Mouse (Mus musculus) midbrain, embryonic 16.5 days (tissue): ENCODE data around the gene Nxpe3. TPM values are rescaled to one million over a fixed set of nuclear protein-coding genes. Genes with fewer than 3 reads are reported as not detected.

Experiments used
- ATAC-seq: fragments of 200-750 bp; cut with Nextera tagmentation; 2 replicates; pipeline ENCODE4 v1.8.0; 2017; ENCODE audit warnings: moderate TSS enrichment
- H3K27ac ChIP-seq: fragments of 300-500 bp; sonication (generic); 2 replicates; pipeline ENCODE4 v1.5.1; 2014; ENCODE audit warnings: mild to moderate bottlenecking, low read length, mixed read lengths
- H3K27me3 ChIP-seq: fragments of 300-500 bp; sonication (generic); 2 replicates; pipeline ENCODE4 v1.6.1; 2014; ENCODE audit warnings: low read depth, low read length, mixed read lengths; ENCODE audit not compliant: control insufficient read depth, insufficient read depth
- H3K36me3 ChIP-seq: fragments of 300-500 bp; sonication (generic); 2 replicates; pipeline ENCODE4 v1.6.1; 2014; ENCODE audit warnings: mild to moderate bottlenecking, low read length, moderate library complexity, mixed read lengths; ENCODE audit not compliant: control insufficient read depth, insufficient read depth
- H3K4me1 ChIP-seq: fragments of 300-500 bp; sonication (generic); 2 replicates; pipeline ENCODE4 v1.6.1; 2014; ENCODE audit warnings: mild to moderate bottlenecking, low read length, mixed read lengths; ENCODE audit not compliant: control insufficient read depth, insufficient read depth
- H3K4me2 ChIP-seq: fragments of 300-500 bp; sonication (generic); 2 replicates; pipeline ENCODE4 v1.6.1; 2014; ENCODE audit warnings: mild to moderate bottlenecking, low read length, mixed read lengths
- H3K4me3 ChIP-seq: fragments of 300-500 bp; sonication (generic); 2 replicates; pipeline ENCODE4 v1.5.1; 2014; ENCODE audit warnings: low read depth, mild to moderate bottlenecking, low read length, moderate library complexity, mixed read lengths
- H3K9ac ChIP-seq: fragments of 300-500 bp; sonication (generic); 2 replicates; pipeline ENCODE4 v1.6.1; 2014; ENCODE audit warnings: low read depth, low read length, mixed read lengths
- H3K9me3 ChIP-seq: fragments of 300-500 bp; sonication (generic); replicated peaks from 2 replicates; pipeline ENCODE4 v1.6.1; 2014; ENCODE audit warnings: mild to moderate bottlenecking, low read length, mixed read lengths; ENCODE audit not compliant: control insufficient read depth, poor library complexity, severe bottlenecking
- WGBS: fragments of 180-500 bp; shearing (Covaris S2); extraction: QIAGEN DNeasy Blood & Tissue Kit; methylation state at CpG from one replicate; pipeline ENCODE4 v1.1.7; 2014; 5-methylcytosine and 5-hydroxymethylcytosine counted together
- polyA plus RNA-seq: library from polyadenylated mRNA; unstranded; fragments of >200 nt; fragmentation: Nextera tagmentation; extraction: Ambion mirVana; gene quantifications from 2 replicates; pipeline ENCODE4 v1.2.1, GENCODE M21; 2015

The Nxpe3 gene
- polyA plus RNA-seq, 1 experiment from 2014 or later: 1.8 TPM

DNA sequence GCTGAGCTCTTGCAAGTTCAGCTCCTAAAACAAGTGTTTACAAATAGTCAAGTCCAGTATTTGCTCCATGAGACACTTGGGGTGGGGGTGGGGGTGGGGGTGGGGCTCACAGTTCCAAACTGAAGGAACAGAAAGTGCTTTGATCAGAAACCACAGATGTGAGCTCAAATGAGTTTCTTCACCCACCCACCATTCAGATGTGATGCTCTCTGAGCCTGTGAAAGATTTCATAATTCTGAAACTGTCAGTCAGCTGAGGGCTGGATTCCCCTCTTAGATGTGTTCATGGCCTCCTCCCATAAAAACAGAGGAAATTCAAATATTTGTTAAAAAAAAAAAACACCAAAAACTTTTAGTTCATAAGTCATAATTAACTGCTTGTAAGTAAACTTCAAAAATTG lies 59.3 kb downstream of the Nxpe3 start:
- no peak for ATAC-seq
- Histone ChIP-seq H3K36me3 (no peaks in the 10 kb centered on the region), H3K27me3 (no peaks in the 10 kb centered on the region), H3K9ac (no peak overlapping the region), H3K4me3 (no peak overlapping the region), H3K4me1 (peaks cover 6% of the 10 kb centered on the region), H3K27ac (no peak overlapping the region), H3K9me3 (no peaks in the 10 kb centered on the region), H3K4me2 (no peak overlapping the region)

DNA sequence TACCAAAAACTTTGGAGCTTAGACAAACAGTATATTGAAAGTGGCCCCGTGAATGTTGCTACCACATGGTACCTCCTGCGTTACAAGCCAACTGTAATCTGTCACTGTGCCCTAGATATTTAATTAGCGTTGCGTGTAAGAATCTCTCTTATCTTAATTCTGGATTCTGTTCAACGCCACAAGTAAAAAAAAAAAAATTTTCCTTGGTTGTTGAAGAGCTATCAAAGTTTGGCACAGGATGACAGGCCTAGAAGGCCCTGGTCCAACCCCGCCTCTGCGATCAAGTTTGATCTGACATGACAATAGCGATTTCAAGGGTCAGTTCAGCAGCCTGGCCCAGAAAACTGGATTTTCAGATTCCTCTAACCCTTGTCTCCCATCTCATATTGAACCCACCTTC lies 62.5 kb downstream of the Nxpe3 start:
- Histone ChIP-seq H3K36me3 (no peaks in the 10 kb centered on the region), H3K9ac (no peak overlapping the region), H3K27me3 (no peaks in the 10 kb centered on the region), H3K9me3 (no peaks in the 10 kb centered on the region), H3K4me1 (no peaks in the 10 kb centered on the region), H3K4me2 (no peak overlapping the region), H3K4me3 (no peak overlapping the region), H3K27ac (no peak overlapping the region)
- WGBS: 86% methylated on average over 8 of the region's 8 CpGs
- ATAC-seq: no peak

DNA sequence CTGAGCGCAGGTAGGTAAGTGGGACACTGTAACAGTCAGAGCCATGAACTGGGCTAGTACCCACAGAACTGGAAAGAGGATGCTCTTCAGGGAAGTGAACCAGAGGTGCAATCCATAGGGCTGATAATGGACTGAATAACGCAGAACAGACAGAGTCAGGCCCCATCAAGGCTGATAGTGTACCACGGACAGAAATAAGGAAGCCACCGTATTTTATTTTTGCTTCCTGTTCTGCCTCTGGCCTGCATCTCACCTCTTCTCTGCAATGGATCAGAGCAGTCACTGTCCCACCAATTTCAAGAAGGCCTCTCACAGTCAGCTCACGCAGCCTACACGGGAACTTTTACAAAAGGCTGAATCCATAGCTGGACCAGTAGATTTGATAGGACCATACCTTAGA lies 63.0 kb downstream of the Nxpe3 start:
- Histone ChIP-seq H3K27ac (no peak overlapping the region), H3K36me3 (no peaks in the 10 kb centered on the region), H3K9ac (no peak overlapping the region), H3K4me1 (no peaks in the 10 kb centered on the region), H3K9me3 (no peaks in the 10 kb centered on the region), H3K27me3 (no peaks in the 10 kb centered on the region), H3K4me3 (no peak overlapping the region), H3K4me2 (no peak overlapping the region)
- ATAC-seq: no peak
- 96% methylated on average over 6 of the region's 6 CpGs for WGBS

DNA sequence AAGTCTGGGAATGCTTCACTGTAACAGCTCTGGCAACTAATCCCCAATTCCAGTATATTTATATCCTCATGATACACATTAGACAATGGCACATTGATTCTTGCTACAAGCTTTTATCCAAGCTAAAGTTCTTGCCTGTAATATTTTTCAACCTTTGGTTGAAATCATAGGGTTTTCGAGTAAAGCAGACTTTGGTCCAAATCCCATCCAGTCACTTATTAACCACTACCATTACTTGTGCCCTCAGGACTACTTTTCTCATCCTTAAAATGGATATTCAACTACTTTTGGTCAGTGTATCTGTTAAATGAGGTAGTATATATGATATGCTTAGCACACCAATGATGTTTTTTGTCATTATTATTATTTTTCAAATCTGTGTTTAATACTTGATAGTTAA lies 63.6 kb downstream of the Nxpe3 start:
- H3K4me3 ChIP-seq: no peak overlapping the region
- no peak overlapping the region for H3K27ac ChIP-seq
- no peaks in the 10 kb centered on the region for H3K36me3 ChIP-seq
- H3K27me3 ChIP-seq: no peaks in the 10 kb centered on the region
- ATAC-seq: no peak
- H3K4me2 ChIP-seq: no peak overlapping the region
- H3K4me1 ChIP-seq: no peaks in the 10 kb centered on the region
- H3K9me3 ChIP-seq: no peaks in the 10 kb centered on the region
- 94% methylated on average over 1 of the region's 1 CpGs for WGBS
- H3K9ac ChIP-seq: no peak overlapping the region

DNA sequence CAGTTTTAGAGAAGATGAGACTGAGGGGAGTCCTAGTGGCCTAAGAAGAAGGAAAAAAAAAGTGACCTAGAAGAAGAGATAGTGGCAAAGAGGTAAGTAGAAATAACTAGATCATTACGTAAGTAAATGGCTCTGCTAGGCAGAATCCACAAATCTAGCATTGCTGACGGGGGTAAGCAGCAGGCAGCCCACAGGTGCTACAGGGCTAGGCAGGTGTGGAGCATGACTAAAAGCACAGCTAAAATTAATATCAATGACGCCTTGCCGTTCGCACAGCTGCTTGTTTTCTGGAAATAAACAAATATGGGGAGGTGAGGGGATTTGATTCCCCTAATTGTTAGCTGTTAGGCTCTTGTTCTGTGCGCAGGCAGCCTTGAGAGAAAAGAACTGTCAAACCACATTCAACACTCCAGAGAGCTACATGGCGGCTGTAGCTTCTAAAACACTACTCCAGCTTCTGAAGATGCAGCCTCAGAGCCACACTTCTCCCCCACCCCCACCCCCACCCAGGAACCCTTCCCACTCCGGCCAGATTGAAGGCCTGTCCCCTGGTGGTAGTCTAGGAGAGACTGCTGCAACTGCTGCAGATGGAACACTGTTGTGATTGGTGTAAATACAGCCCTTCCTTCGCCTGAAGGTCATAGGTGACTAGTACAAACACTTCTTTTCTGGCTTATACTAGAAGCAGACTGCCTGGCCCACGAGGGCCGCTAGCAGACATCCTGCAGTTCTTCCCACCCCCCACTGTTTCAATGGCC lies 71.5 kb downstream of the Nxpe3 start:
- Histone ChIP-seq H3K4me3 (no peak overlapping the region), H3K27me3 (no peaks in the 10 kb centered on the region), H3K4me1 (peaks cover 12% of the 10 kb centered on the region), H3K36me3 (no peaks in the 10 kb centered on the region), H3K27ac (no peak overlapping the region), H3K4me2 (no peak overlapping the region), H3K9me3 (no peaks in the 10 kb centered on the region), H3K9ac (no peak overlapping the region)
- ATAC-seq: no peak
- 47% methylated on average over 11 of the region's 11 CpGs for WGBS

DNA sequence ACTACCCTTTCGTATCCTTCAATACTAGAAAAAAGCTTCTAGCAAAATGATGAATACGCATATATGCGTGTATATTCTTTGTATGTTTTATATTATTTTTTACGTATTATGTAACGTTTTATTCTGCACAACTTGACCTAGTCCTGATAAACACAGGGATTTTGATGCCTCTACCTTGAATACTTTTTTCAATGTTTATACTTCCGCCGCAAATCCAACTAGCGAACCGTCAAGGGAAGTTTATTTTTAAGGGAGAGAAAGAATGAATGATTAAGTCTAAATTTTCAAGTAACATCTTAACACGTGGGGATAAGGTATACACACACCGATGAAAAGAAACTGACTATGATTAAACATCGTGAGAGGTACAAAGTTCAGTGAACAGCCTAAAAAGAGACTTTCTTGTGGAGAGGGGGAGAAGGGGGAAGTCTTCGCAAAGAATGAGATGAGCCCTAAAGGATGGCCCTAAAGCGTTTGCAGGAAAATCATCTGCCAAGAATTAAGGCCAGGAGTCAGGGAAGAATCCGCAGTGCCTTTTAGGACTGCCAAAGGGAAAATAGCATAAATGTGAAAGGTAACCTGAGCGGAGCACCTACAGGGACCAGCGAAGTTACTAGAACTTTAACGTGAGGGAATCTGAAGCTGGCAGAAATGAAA lies 72.2 kb downstream of the Nxpe3 start:
- 45% methylated on average over 18 of the region's 18 CpGs for WGBS
- H3K27me3 ChIP-seq: no peaks in the 10 kb centered on the region

DNA sequence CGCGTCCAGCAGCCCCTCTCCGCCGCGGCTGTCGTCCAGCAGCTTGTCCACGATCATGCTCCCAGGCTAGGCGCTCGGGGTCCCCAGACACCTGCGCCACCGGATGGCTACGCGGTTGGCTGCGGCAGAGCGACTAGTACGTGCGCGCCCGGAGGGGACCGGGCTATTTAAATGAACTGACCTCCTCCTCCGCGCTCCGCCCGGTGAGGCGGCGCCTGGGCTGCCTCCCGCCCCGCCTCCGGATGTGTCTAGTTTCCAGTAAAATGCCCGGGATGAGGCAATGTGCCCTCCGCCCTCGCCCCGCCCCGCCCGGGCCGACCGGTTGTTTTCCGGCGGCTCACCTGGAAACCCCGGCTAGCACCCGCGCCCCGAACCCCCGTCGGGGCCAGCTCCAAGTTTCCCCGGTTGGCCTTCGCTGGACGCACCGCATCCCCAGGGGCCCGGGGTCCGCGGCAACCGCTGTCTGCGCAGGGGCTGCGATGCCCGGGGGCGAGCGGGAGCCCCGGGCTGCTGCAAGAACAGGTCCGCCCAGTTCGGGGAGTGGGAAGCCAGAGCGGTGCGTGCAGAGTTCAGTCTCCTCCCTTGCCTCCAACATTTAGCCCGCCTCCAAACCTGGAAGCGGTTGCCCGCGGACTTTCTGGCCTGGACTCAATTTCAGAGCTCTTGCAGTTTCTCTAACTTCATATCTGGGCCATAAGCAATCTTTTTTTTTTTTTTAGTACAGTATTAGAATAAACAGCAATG lies 72.9 kb downstream of the Nxpe3 start:
- H3K27me3 ChIP-seq: no peaks in the 10 kb centered on the region
- peak; percentile 96 for ATAC-seq
- H3K9ac ChIP-seq: peak overlapping the region; percentile 61
- H3K9me3 ChIP-seq: no peaks in the 10 kb centered on the region
- H3K27ac ChIP-seq: peak overlapping the region; percentile 13; the same call in 1 of the 2 replicates
- H3K36me3 ChIP-seq: no peaks in the 10 kb centered on the region
- peak overlapping the region; percentile 74 for H3K4me3 ChIP-seq
- WGBS: under 1% methylated on average over 57 of the region's 67 CpGs
- H3K4me2 ChIP-seq: peak overlapping the region; percentile 73
- peaks cover 12% of the 10 kb centered on the region for H3K4me1 ChIP-seq

More for the DNA sequence above, 72.2 kb downstream of the Nxpe3 start:
- peaks cover 12% of the 10 kb centered on the region for H3K4me1 ChIP-seq
- H3K4me3 ChIP-seq: peak overlapping the region; percentile 74; the same call in 1 of the 2 replicates
- no peaks in the 10 kb centered on the region for H3K36me3 ChIP-seq
- no peak overlapping the region for H3K9ac ChIP-seq
- no peak overlapping the region for H3K27ac ChIP-seq
- peak overlapping the region; percentile 73 for H3K4me2 ChIP-seq
- H3K9me3 ChIP-seq: no peaks in the 10 kb centered on the region
- no peak for ATAC-seq

DNA sequence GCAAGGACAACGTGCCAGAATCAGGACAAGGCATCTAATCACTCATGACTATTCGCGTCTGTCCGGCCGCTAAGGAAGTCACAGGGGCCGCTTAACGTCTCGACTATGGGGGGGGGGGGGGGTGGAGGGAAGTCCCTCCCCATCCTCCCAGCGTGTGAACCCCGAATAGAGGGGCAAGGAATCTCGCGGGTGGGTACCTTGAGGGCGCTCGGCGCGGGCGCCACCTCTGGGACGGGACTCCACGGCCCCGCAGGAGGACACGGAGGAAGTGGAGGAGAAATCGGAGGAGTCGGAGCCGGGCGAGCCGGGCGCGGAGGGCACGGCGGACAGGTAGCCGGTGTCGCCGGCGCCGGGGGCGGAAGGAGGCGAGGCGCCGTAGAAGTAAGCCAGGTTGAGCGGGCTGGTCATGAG lies 73.5 kb downstream of the Nxpe3 start:
- Histone ChIP-seq H3K4me3 (peak overlapping the region; percentile 74), H3K27ac (peak overlapping the region; percentile 13; the same call in 1 of the 2 replicates), H3K36me3 (no peaks in the 10 kb centered on the region), H3K9ac (peak overlapping the region; percentile 61), H3K9me3 (no peaks in the 10 kb centered on the region), H3K4me1 (peaks cover 12% of the 10 kb centered on the region), H3K27me3 (no peaks in the 10 kb centered on the region), H3K4me2 (peak overlapping the region; percentile 73)
- ATAC-seq: peak; percentile 62
- WGBS: under 1% methylated on average over 34 of the region's 40 CpGs
